Comparison of ENCODE assay signal across 14 mouse cellular contexts in the genomic region with DNA sequence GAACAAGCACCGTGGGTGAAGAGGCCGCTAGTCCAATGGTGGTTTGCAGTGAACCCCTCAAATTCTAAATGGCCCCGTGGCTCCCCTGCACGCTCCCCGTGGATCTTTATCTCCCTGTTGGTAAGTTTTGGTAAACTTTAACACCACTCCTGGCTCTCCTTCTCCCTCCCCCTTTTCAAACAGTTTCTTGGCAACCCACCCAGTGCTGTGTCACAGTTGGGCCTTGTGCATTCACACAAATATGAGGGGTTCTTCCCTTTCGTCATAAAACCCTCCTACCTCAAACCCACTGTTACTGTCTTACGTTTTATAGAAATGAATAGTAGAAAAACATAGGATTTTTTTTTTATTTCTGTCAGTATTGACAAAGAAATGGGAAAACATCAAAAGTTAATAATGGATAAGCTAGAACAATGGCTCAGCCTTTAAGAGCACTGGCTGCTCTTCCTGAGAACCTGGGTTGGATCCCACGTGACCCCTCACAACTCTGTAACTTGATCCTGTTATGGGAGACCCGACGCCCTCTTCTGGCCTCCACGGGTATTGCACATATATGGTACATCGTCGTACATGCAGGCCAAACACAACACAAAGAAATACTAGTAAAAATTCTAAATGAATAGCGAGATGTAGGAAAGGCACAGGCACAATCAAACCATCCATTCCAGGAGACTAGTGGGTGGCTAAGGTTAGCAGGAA.
A peak's percentile ranks its signal among the peaks of the same experiment; 100 is the strongest.
DNase-seq lines count a peak whose midpoint lies in the region; ATAC-seq and TF ChIP-seq lines count a peak whose summit lies in the region.
"Had no signal": no experiment of that assay in that cellular context is flagged by ENCODE, and none has a peak within 500 bp of the region (broad histone marks: within the 10 kb centered on the region; RNA-seq: fewer than 3 reads in every experiment).

No protein-coding gene starts in this region.

- H3K79me2 ChIP-seq in heart, adult 2 months (replicated peaks; ENCODE audit: control insufficient read depth, insufficient read depth, low read length), result no peaks in the 10 kb centered on the region

- no peaks in the 10 kb centered on the region for H3K36me3 ChIP-seq in heart, adult 2 months (ENCODE audit: control insufficient read depth, insufficient read depth, low read length)
- no peaks in the 10 kb centered on the region for H3K36me3 ChIP-seq in stomach, postnatal 0 days (ENCODE audit: control insufficient read depth, insufficient read depth, low read length)
- H3K36me3 ChIP-seq: G1E; hindbrain, embryonic 15.5 days; liver, embryonic 15.5 days; stomach, embryonic 15.5 days had no signal

- DNase-seq in heart, adult 2 months, result no peak
- DNase-seq in heart, adult 18-20 months, result no peak
- peak; percentile 10 for DNase-seq in lung, postnatal 10 days
- DNase-seq in lung, postnatal 4 days, result no peak
- DNase-seq in brain, embryonic 14.5 days (ENCODE audit: low read depth), result no peak
- peak; percentile 50 for DNase-seq in stomach, postnatal 0 days (ENCODE audit: low spot score)
- no peak for DNase-seq in urinary bladder, postnatal 4 days (ENCODE audit: low spot score in 2 of 2)
- DNase-seq: embryo, embryonic 11 days had no signal

- peak; percentile 21 for TF ChIP-seq CTCF in heart, adult 2 months (IDR thresholded peaks at IDR 0.05)
- TF ChIP-seq CTCF in brain, embryonic 14.5 days (IDR thresholded peaks at IDR 0.05; ENCODE audit: borderline replicate concordance, extremely low read depth, insufficient read depth, insufficient read length), result peak; percentile 50; the same call in 1 of the 2 replicates
- peak; percentile 62 for TF ChIP-seq CTCF in stomach, postnatal 0 days (IDR thresholded peaks at IDR 0.05; ENCODE audit: low read depth)

- no peak overlapping the region for H3K9ac ChIP-seq in heart, adult 2 months (ENCODE audit: low read depth, low read length)
- H3K9ac ChIP-seq in stomach, postnatal 0 days (ENCODE audit: low read length), result no peak overlapping the region
- H3K9ac ChIP-seq: hindbrain, embryonic 15.5 days; liver, embryonic 15.5 days; stomach, embryonic 15.5 days had no signal

- H3K4me3 ChIP-seq in heart, adult 2 months, result no peak overlapping the region
- no peak overlapping the region for H3K4me3 ChIP-seq in stomach, postnatal 0 days (ENCODE audit: low read depth, low read length)
- H3K4me3 ChIP-seq: hindbrain, embryonic 15.5 days; liver, embryonic 15.5 days; stomach, embryonic 15.5 days had no signal

- H3K9me3 ChIP-seq in stomach, postnatal 0 days (ENCODE audit: control insufficient read depth, low read length), result no peaks in the 10 kb centered on the region
- H3K9me3 ChIP-seq: hindbrain, embryonic 15.5 days; liver, embryonic 15.5 days; stomach, embryonic 15.5 days had no signal

- no peaks in the 10 kb centered on the region for H3K27me3 ChIP-seq in heart, adult 2 months (ENCODE audit: control insufficient read depth, insufficient read depth, low read length)
- no peaks in the 10 kb centered on the region for H3K27me3 ChIP-seq in stomach, postnatal 0 days (ENCODE audit: control insufficient read depth, insufficient read depth, low read length)
- H3K27me3 ChIP-seq: hindbrain, embryonic 15.5 days; liver, embryonic 15.5 days; stomach, embryonic 15.5 days had no signal

- no peaks in the 10 kb centered on the region for H3K4me1 ChIP-seq in heart, adult 2 months (ENCODE audit: control insufficient read depth, insufficient read depth, low read length)
- no peaks in the 10 kb centered on the region for H3K4me1 ChIP-seq in stomach, postnatal 0 days (replicated peaks; ENCODE audit: control insufficient read depth, insufficient read depth)
- H3K4me1 ChIP-seq: hindbrain, embryonic 15.5 days; stomach, embryonic 15.5 days had no signal

- ATAC-seq in stomach, postnatal 0 days (ENCODE audit: low FRiP score, low TSS enrichment), result 0 out of 2 replicates have a peak, but pooled peaks have one; percentile 29
- no peak for ATAC-seq in megakaryocyte, adult 5-6 weeks (ENCODE audit: poor library complexity, severe bottlenecking)
- ATAC-seq: forebrain, embryonic 16.5 days had no signal

- intact Hi-C loops in heart, adult 2 months (cut with DNase I), result no loop called here

- WGBS in heart, adult 2 months, result 81% methylated on average over 14 of the region's 14 CpGs
- 71% methylated on average over 14 of the region's 14 CpGs for WGBS in stomach, postnatal 0 days

- H3K4me2 ChIP-seq in stomach, postnatal 0 days (replicated peaks; ENCODE audit: low read depth), result no peak overlapping the region
- H3K4me2 ChIP-seq: hindbrain, embryonic 15.5 days; liver, embryonic 15.5 days; stomach, embryonic 15.5 days had no signal

- TF ChIP-seq EP300 in heart, adult 2 months (IDR thresholded peaks at IDR 0.05; ENCODE audit: insufficient read depth, low read depth, low read length), result no peak
- TF ChIP-seq EP300 in stomach, postnatal 0 days (optimal IDR thresholded peaks at IDR 0.05), result no peak

- no peak overlapping the region for H3K27ac ChIP-seq in heart, adult 2 months
- no peak overlapping the region for H3K27ac ChIP-seq in stomach, postnatal 0 days (replicated peaks)
- H3K27ac ChIP-seq: hindbrain, embryonic 15.5 days; liver, embryonic 15.5 days; stomach, embryonic 15.5 days had no signal

- no peak for TF ChIP-seq POLR2A in heart, adult 2 months (IDR thresholded peaks at IDR 0.05; ENCODE audit: insufficient read depth, low read depth, low read length)
- no peak for TF ChIP-seq POLR2A in brain, embryonic 14.5 days (IDR thresholded peaks at IDR 0.05; ENCODE audit: borderline replicate concordance, extremely low read depth, insufficient read depth, insufficient read length, poor library complexity, severe bottlenecking)

Comparison
In these comparisons a context has a peak if more than half of its experiments do, and no peak if none do; other contexts are left out.
1. DNase-seq: peak in lung, postnatal 10 days (single experiment) and stomach, postnatal 0 days (single experiment); none in heart, adult 2 months (0 of 2), heart, adult 18-20 months (0 of 2), lung, postnatal 4 days (0 of 2), brain, embryonic 14.5 days (single experiment) and urinary bladder, postnatal 4 days (0 of 2).
2. Peak in every context shown above with its lines, with median percentiles within 50 percentile points of each other: CTCF ChIP-seq.